Mouse (Mus musculus): Measurements from ENCODE around the gene Kif17. TPM values are rescaled to one million over a fixed set of nuclear protein-coding genes. Genes with fewer than 3 reads are reported as not detected.
"Not testable (repeated sequence)": the region's sequence is repeated elsewhere in the genome, so short reads cannot be mapped to it uniquely, and the experiment has no call there.

Kif17 gene
- total RNA-seq, 2 experiments from 2014 or later, result 0.13 to 0.59 TPM

- peak; percentile 61 for ATAC-seq (ENCODE audit: poor library complexity, severe bottlenecking)
These were observed 61.4 kb downstream of the Kif17 start for GRCm38 (mm10) chr4:138311595-138311994.

GRCm38 (mm10) chr4:138312105-138312504 is 61.9 kb downstream of the Kif17 start:
- ATAC-seq (ENCODE audit: poor library complexity, severe bottlenecking), result no peak

- ATAC-seq (ENCODE audit: poor library complexity, severe bottlenecking), result no peak
These were observed 62.8 kb downstream of the Kif17 start for GRCm38 (mm10) chr4:138313021-138313420.

GRCm38 (mm10) chr4:138313795-138314194 is 63.6 kb downstream of the Kif17 start:
- no peak for ATAC-seq (ENCODE audit: poor library complexity, severe bottlenecking)

GRCm38 (mm10) chr4:138315781-138316180 is 65.5 kb downstream of the Kif17 start:
- ATAC-seq (ENCODE audit: poor library complexity, severe bottlenecking), result 0 out of 2 replicates have a peak, but pooled peaks have one; percentile 22

- no peak for ATAC-seq (ENCODE audit: poor library complexity, severe bottlenecking)
These were observed 66.1 kb downstream of the Kif17 start for GRCm38 (mm10) chr4:138316369-138316768.

- ATAC-seq (ENCODE audit: poor library complexity, severe bottlenecking), result peak; percentile 78
These were observed 68.5 kb downstream of the Kif17 start for GRCm38 (mm10) chr4:138318509-138319266.

GRCm38 (mm10) chr4:138319508-138319907 is 69.3 kb downstream of the Kif17 start:
- ATAC-seq (ENCODE audit: poor library complexity, severe bottlenecking), result peak; percentile 86

- ATAC-seq (ENCODE audit: poor library complexity, severe bottlenecking), result no peak
These were observed 70.5 kb downstream of the Kif17 start for GRCm38 (mm10) chr4:138320711-138321110.

- ATAC-seq (ENCODE audit: poor library complexity, severe bottlenecking), result no peak
These were observed 71.3 kb downstream of the Kif17 start for GRCm38 (mm10) chr4:138321488-138321887.

GRCm38 (mm10) chr4:138322692-138323091 is 72.5 kb downstream of the Kif17 start:
- ATAC-seq (ENCODE audit: poor library complexity, severe bottlenecking), result no peak

- no peak for ATAC-seq (ENCODE audit: poor library complexity, severe bottlenecking)
These were observed 73.5 kb downstream of the Kif17 start for GRCm38 (mm10) chr4:138323753-138324152.

GRCm38 (mm10) chr4:138324451-138324850 is 74.2 kb downstream of the Kif17 start:
- ATAC-seq (ENCODE audit: poor library complexity, severe bottlenecking), result no peak

- ATAC-seq (ENCODE audit: poor library complexity, severe bottlenecking), result peak; percentile 90
These were observed 75.3 kb downstream of the Kif17 start for GRCm38 (mm10) chr4:138325466-138326076.

GRCm38 (mm10) chr4:138326077-138326695 is 76.0 kb downstream of the Kif17 start, which contains the start of gene Pink1:
Gene Pink1, minus strand, starts transcription at chr4:138326307.
- ATAC-seq (ENCODE audit: poor library complexity, severe bottlenecking), result peak; percentile 86

GRCm38 (mm10) chr4:138327155-138327554 is 76.9 kb downstream of the Kif17 start:
- ATAC-seq (ENCODE audit: poor library complexity, severe bottlenecking), result not testable (repeated sequence)

GRCm38 (mm10) chr4:138327891-138328470 is 77.7 kb downstream of the Kif17 start:
- ATAC-seq (ENCODE audit: poor library complexity, severe bottlenecking), result no peak

- ATAC-seq (ENCODE audit: poor library complexity, severe bottlenecking), result no peak
These were observed 80.0 kb downstream of the Kif17 start for GRCm38 (mm10) chr4:138330264-138330671.

GRCm38 (mm10) chr4:138331647-138332046 is 81.4 kb downstream of the Kif17 start:
- ATAC-seq (ENCODE audit: poor library complexity, severe bottlenecking), result no peak

GRCm38 (mm10) chr4:138333135-138333534 is 82.9 kb downstream of the Kif17 start:
- no peak for ATAC-seq (ENCODE audit: poor library complexity, severe bottlenecking)

- ATAC-seq (ENCODE audit: poor library complexity, severe bottlenecking), result no peak
These were observed 84.8 kb downstream of the Kif17 start for GRCm38 (mm10) chr4:138335036-138335435.

Data from megakaryocyte, adult 5-6 weeks (primary cell).